Mouse (Mus musculus): ENCODE measurements at regions not wholly inside any gene's neighbourhood (a gene's known extent, or its start where the extent isn't known, plus 50 kb on each side); places are given as distances from the start of the nearest gene placed in this dataset.

DNA sequence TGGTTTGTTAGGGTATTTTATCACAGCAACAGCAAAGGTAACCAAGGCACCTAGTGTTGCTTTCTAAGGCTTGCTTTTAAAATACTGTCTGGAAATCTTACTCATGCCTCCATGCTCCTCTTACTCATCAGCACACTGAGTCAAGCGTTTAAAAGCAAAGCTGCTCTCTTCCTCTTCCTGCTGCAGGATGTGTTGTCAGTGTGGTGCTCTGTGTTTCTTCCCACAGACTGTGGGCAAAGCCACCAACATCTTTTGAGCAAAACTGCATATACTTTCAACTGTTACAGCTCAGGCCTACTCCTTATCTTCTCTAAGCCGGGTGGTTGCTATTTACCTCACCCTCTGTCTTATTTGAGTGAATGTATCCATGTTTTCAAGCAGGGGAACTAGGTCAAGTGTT lies 144.0 kb upstream of the Topaz1 start:
- Histone ChIP-seq H3K27ac (ENCODE audit: insufficient read depth, low read depth, low read length, poor library complexity, severe bottlenecking) (no peak overlapping the region), H3K4me1 (ENCODE audit: control insufficient read depth in 2 of 2, insufficient read depth in 2 of 2, low read length in 2 of 2, poor library complexity in 1 of 2) (no peaks in the 10 kb centered on the region), H3K9ac (ENCODE audit: insufficient read depth, low read depth, low read length, poor library complexity, severe bottlenecking) (no peak overlapping the region), H3K4me3 (ENCODE audit: insufficient read depth in 1 of 2, low read depth in 1 of 2, low read length in 2 of 2, poor library complexity in 1 of 2, severe bottlenecking in 1 of 2) (no peak overlapping the region), H3K36me3 (ENCODE audit: control insufficient read depth, insufficient read depth, low read length, poor library complexity, severe bottlenecking) (no peaks in the 10 kb centered on the region), H3K9me3 (ENCODE audit: control insufficient read depth, insufficient read depth, low read depth, low read length) (no peaks in the 10 kb centered on the region)
- TF ChIP-seq MAFK (IDR thresholded peaks at IDR 0.05; ENCODE audit: insufficient read depth, low read depth, low read length) (no peak), ZNF384 (IDR thresholded peaks at IDR 0.05; ENCODE audit: low read depth, low read length) (no peak), CHD2 (IDR thresholded peaks at IDR 0.05; ENCODE audit: low read depth, low read length) (no peak), ZC3H11A (IDR thresholded peaks at IDR 0.05; ENCODE audit: borderline replicate concordance, low read depth, low read length) (no peak), HCFC1 (IDR thresholded peaks at IDR 0.05; ENCODE audit: borderline replicate concordance, insufficient read depth, low read length) (no peak)
- DNase-seq (ENCODE audit: low read depth, low spot score): no peak
- in situ Hi-C loops (cut with MboI; ENCODE audit: low sequenced_read_pairs in 2 of 2, unreplicated experiment in 2 of 2): no loop called here

- Histone ChIP-seq H3K27ac (ENCODE audit: insufficient read depth, low read depth, low read length, poor library complexity, severe bottlenecking) (no peak overlapping the region), H3K4me1 (ENCODE audit: control insufficient read depth in 2 of 2, insufficient read depth in 2 of 2, low read length in 2 of 2, poor library complexity in 1 of 2) (no peaks in the 10 kb centered on the region), H3K4me3 (ENCODE audit: insufficient read depth in 1 of 2, low read depth in 1 of 2, low read length in 2 of 2, poor library complexity in 1 of 2, severe bottlenecking in 1 of 2) (no peak overlapping the region), H3K9ac (ENCODE audit: insufficient read depth, low read depth, low read length, poor library complexity, severe bottlenecking) (no peak overlapping the region), H3K9me3 (ENCODE audit: control insufficient read depth, insufficient read depth, low read depth, low read length) (no peaks in the 10 kb centered on the region), H3K36me3 (ENCODE audit: control insufficient read depth, insufficient read depth, low read length, poor library complexity, severe bottlenecking) (no peaks in the 10 kb centered on the region)
- in situ Hi-C loops (cut with MboI; ENCODE audit: low sequenced_read_pairs in 2 of 2, unreplicated experiment in 2 of 2): no loop called here
- TF ChIP-seq MAFK (IDR thresholded peaks at IDR 0.05; ENCODE audit: insufficient read depth, low read depth, low read length) (no peak), HCFC1 (IDR thresholded peaks at IDR 0.05; ENCODE audit: borderline replicate concordance, insufficient read depth, low read length) (no peak), ZNF384 (IDR thresholded peaks at IDR 0.05; ENCODE audit: low read depth, low read length) (no peak), ZC3H11A (IDR thresholded peaks at IDR 0.05; ENCODE audit: borderline replicate concordance, low read depth, low read length) (no peak), CHD2 (IDR thresholded peaks at IDR 0.05; ENCODE audit: low read depth, low read length) (no peak)
- no peak for DNase-seq (ENCODE audit: low read depth, low spot score)
Measured at GRCm38 (mm10) chr9:122609616-122610015, 137.5 kb upstream of the Topaz1 start.

DNA sequence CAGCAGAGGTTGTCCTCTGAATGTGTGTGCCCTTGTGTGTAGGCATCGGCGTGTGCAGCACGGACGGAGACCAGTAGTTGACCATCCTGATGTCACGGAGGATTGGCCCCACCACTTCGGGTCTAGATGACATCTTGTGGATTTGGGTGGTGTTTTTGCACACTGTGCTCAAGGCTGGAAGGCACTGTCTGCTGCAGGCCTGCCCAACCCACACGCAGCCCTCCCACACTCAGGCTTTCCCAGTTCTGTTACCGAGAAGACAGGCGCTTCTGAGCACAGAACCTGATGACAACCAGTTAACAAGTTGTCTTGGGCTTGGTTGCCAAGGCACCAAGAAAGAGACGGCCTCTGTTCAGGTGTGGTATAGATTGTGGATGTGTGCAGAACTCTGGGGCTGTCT lies 136.2 kb upstream of the Topaz1 start:
- TF ChIP-seq CHD2 (IDR thresholded peaks at IDR 0.05; ENCODE audit: low read depth, low read length): no peak
- no peak for TF ChIP-seq MAFK (IDR thresholded peaks at IDR 0.05; ENCODE audit: insufficient read depth, low read depth, low read length)
- TF ChIP-seq ZNF384 (IDR thresholded peaks at IDR 0.05; ENCODE audit: low read depth, low read length): no peak
- TF ChIP-seq HCFC1 (IDR thresholded peaks at IDR 0.05; ENCODE audit: borderline replicate concordance, insufficient read depth, low read length): no peak
- no peak for TF ChIP-seq ZC3H11A (IDR thresholded peaks at IDR 0.05; ENCODE audit: borderline replicate concordance, low read depth, low read length)
- Histone ChIP-seq H3K4me1 (ENCODE audit: control insufficient read depth in 2 of 2, insufficient read depth in 2 of 2, low read length in 2 of 2, poor library complexity in 1 of 2) (no peaks in the 10 kb centered on the region), H3K36me3 (ENCODE audit: control insufficient read depth, insufficient read depth, low read length, poor library complexity, severe bottlenecking) (no peaks in the 10 kb centered on the region), H3K4me3 (ENCODE audit: insufficient read depth in 1 of 2, low read depth in 1 of 2, low read length in 2 of 2, poor library complexity in 1 of 2, severe bottlenecking in 1 of 2) (no peak overlapping the region), H3K27ac (ENCODE audit: insufficient read depth, low read depth, low read length, poor library complexity, severe bottlenecking) (no peak overlapping the region), H3K9ac (ENCODE audit: insufficient read depth, low read depth, low read length, poor library complexity, severe bottlenecking) (no peak overlapping the region), H3K9me3 (ENCODE audit: control insufficient read depth, insufficient read depth, low read depth, low read length) (no peaks in the 10 kb centered on the region)
- in situ Hi-C loops (cut with MboI; ENCODE audit: low sequenced_read_pairs in 2 of 2, unreplicated experiment in 2 of 2): no loop called here
- DNase-seq (ENCODE audit: low read depth, low spot score): no peak

- in situ Hi-C loops (cut with MboI; ENCODE audit: low sequenced_read_pairs in 2 of 2, unreplicated experiment in 2 of 2): no loop called here
- H3K9ac ChIP-seq (ENCODE audit: insufficient read depth, low read depth, low read length, poor library complexity, severe bottlenecking): no peak overlapping the region
- H3K9me3 ChIP-seq (ENCODE audit: control insufficient read depth, insufficient read depth, low read depth, low read length): no peaks in the 10 kb centered on the region
- no peaks in the 10 kb centered on the region for H3K4me1 ChIP-seq (ENCODE audit: control insufficient read depth in 2 of 2, insufficient read depth in 2 of 2, low read length in 2 of 2, poor library complexity in 1 of 2)
- H3K27ac ChIP-seq (ENCODE audit: insufficient read depth, low read depth, low read length, poor library complexity, severe bottlenecking): no peak overlapping the region
- H3K4me3 ChIP-seq (ENCODE audit: insufficient read depth in 1 of 2, low read depth in 1 of 2, low read length in 2 of 2, poor library complexity in 1 of 2, severe bottlenecking in 1 of 2): no peak overlapping the region
- no peak for TF ChIP-seq HCFC1 (IDR thresholded peaks at IDR 0.05; ENCODE audit: borderline replicate concordance, insufficient read depth, low read length)
- TF ChIP-seq MAFK (IDR thresholded peaks at IDR 0.05; ENCODE audit: insufficient read depth, low read depth, low read length): no peak
- TF ChIP-seq CHD2 (IDR thresholded peaks at IDR 0.05; ENCODE audit: low read depth, low read length): no peak
- no peak for TF ChIP-seq ZNF384 (IDR thresholded peaks at IDR 0.05; ENCODE audit: low read depth, low read length)
- TF ChIP-seq ZC3H11A (IDR thresholded peaks at IDR 0.05; ENCODE audit: borderline replicate concordance, low read depth, low read length): no peak
- no peak for DNase-seq (ENCODE audit: low read depth, low spot score)
- H3K36me3 ChIP-seq (ENCODE audit: control insufficient read depth, insufficient read depth, low read length, poor library complexity, severe bottlenecking): no peaks in the 10 kb centered on the region
Measured at GRCm38 (mm10) chr9:122614579-122615252, 132.4 kb upstream of the Topaz1 start.

Measured in ES-E14 (cell line).